Mouse (Mus musculus): ENCODE measurements at regions not wholly inside any gene's neighbourhood (a gene's known extent, or its start where the extent isn't known, plus 50 kb on each side); places are given as distances from the start of the nearest gene placed in this dataset.

DNA sequence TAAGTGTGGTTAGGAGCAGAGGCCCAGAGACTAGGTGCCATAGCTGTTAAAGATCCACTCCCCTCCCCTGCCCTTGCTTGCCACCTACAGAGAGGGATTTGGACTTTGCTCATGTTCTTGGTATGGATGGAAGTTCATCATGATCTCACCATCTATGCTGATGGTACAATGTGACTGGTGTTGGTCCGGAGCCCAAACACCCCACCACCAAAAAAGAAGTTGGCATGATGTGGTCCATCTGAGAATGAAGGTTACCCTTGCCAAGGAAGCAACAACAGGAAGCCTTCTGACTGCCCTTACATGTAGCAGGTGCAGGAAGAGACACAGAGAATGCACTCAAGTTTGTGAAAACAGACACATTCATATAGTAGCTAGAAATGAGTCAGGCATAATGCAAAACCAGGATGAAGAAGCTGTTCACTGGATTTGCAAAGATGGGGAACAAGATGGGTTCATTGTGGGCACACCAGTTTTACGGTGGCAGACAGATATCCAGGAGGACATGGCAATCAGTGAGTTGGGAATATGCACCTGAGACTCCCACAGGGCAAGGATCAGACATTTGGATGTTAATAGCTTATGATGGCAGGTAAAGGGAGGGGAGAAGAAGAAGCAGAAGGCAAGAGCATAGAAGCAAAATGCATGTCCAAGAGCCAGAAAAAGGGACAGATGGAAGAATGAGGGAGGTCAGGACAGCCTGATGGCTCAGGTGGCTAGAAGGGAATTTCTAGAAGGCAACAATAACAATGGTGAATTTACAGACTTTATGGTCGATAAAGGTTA lies 420.8 kb downstream of the Prdm2 start:
- WGBS = 73% methylated on average over 3 of the region's 3 CpGs
- no peak for DNase-seq (ENCODE audit: low read depth in 1 of 2, low spot score in 2 of 2)
- Histone ChIP-seq H3K27me3 (ENCODE audit: control insufficient read depth, insufficient read depth, low read length) (no peaks in the 10 kb centered on the region), H3K36me3 (ENCODE audit: control insufficient read depth, insufficient read depth, low read length) (no peaks in the 10 kb centered on the region), H3K4me3 (ENCODE audit: extremely low read depth, insufficient read depth, insufficient read length) (no peak overlapping the region), H3K27ac (ENCODE audit: insufficient read depth, low read length) (no peak overlapping the region), H3K4me1 (ENCODE audit: control insufficient read depth, insufficient read depth, insufficient read length) (no peaks in the 10 kb centered on the region)
- TF ChIP-seq POLR2A (IDR thresholded peaks at IDR 0.05; ENCODE audit: low read depth, low read length) (no peak), CTCF (IDR thresholded peaks at IDR 0.05; ENCODE audit: extremely low read depth, insufficient read depth, insufficient read length, insufficient replicate concordance) (no peak)

GRCm38 (mm10) chr4:142789048-142789447 lies 423.7 kb downstream of the Prdm2 start:
- Histone ChIP-seq H3K4me3 (ENCODE audit: extremely low read depth, insufficient read depth, insufficient read length) (no peak overlapping the region), H3K27ac (ENCODE audit: insufficient read depth, low read length) (no peak overlapping the region), H3K27me3 (ENCODE audit: control insufficient read depth, insufficient read depth, low read length) (no peaks in the 10 kb centered on the region), H3K36me3 (ENCODE audit: control insufficient read depth, insufficient read depth, low read length) (no peaks in the 10 kb centered on the region), H3K4me1 (ENCODE audit: control insufficient read depth, insufficient read depth, insufficient read length) (no peaks in the 10 kb centered on the region)
- 87% methylated on average over 7 of the region's 7 CpGs for WGBS
- TF ChIP-seq CTCF (IDR thresholded peaks at IDR 0.05; ENCODE audit: extremely low read depth, insufficient read depth, insufficient read length, insufficient replicate concordance) (no peak), POLR2A (IDR thresholded peaks at IDR 0.05; ENCODE audit: low read depth, low read length) (no peak)
- DNase-seq (ENCODE audit: low read depth in 1 of 2, low spot score in 2 of 2) = no peak

DNA sequence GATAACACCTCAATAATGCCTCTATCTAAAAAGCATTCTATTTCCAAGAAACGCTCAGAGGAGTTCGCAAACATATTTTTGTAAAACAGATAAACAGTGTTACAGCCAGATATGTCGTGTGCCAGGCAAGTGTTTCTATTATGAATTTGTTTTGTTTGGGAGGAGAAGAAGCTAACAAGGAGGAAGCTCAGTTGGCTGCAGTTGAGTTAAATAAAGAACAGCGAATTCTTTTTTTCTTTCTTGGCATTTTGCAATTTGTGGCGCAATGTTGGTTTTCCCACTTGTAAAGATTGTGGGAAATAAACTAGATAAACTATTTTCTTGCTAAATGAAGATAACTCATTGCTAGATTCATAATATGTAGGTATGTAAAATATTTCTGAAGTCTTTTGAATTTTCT lies 427.4 kb downstream of the Prdm2 start:
- no peak for DNase-seq (ENCODE audit: low read depth in 1 of 2, low spot score in 2 of 2)
- Histone ChIP-seq H3K4me3 (ENCODE audit: extremely low read depth, insufficient read depth, insufficient read length) (no peak overlapping the region), H3K27me3 (ENCODE audit: control insufficient read depth, insufficient read depth, low read length) (no peaks in the 10 kb centered on the region), H3K27ac (ENCODE audit: insufficient read depth, low read length) (no peak overlapping the region), H3K4me1 (ENCODE audit: control insufficient read depth, insufficient read depth, insufficient read length) (no peaks in the 10 kb centered on the region), H3K36me3 (ENCODE audit: control insufficient read depth, insufficient read depth, low read length) (no peaks in the 10 kb centered on the region)
- TF ChIP-seq POLR2A (IDR thresholded peaks at IDR 0.05; ENCODE audit: low read depth, low read length) = no peak
- no peak for TF ChIP-seq CTCF (IDR thresholded peaks at IDR 0.05; ENCODE audit: extremely low read depth, insufficient read depth, insufficient read length, insufficient replicate concordance)
- WGBS = 90% methylated on average over 5 of the region's 5 CpGs

DNA sequence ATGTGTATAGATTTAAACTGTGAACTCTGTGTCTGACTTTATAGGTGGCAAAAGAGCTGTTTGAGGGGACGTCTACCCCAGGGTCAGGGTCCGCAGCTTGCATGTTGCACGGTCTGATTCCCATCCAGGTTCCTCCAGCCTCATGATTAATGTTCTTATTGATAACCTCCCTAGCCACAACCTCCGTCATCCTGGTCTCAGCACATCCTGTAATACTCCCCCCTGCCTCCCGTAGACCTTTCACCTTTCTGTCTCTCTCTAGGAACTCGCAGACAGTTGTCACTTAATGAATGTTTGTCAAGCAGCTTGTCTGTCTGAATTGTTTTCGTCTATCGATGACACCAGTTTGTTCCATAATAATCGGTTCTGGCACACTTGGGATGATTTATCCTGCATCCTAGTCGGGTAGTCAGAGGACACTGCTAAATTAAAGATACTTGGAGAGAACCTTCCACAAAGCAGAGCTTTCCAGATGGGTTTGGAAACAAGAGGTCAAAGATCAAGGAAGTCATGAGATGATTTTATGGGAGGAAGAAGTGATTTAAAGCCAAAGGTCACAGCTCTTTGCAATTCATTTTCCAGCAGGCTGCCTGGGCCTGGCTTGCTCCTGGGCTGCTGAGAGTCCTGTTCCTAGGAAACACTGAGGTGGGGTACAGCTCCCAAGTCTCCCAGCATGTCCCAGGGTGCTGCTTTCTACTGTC lies 435.9 kb downstream of the Prdm2 start:
- Histone ChIP-seq H3K36me3 (ENCODE audit: control insufficient read depth, insufficient read depth, low read length) (no peaks in the 10 kb centered on the region), H3K4me3 (ENCODE audit: extremely low read depth, insufficient read depth, insufficient read length) (no peak overlapping the region), H3K27ac (ENCODE audit: insufficient read depth, low read length) (no peak overlapping the region), H3K4me1 (ENCODE audit: control insufficient read depth, insufficient read depth, insufficient read length) (no peaks in the 10 kb centered on the region), H3K27me3 (ENCODE audit: control insufficient read depth, insufficient read depth, low read length) (no peaks in the 10 kb centered on the region)
- no peak for DNase-seq (ENCODE audit: low read depth in 1 of 2, low spot score in 2 of 2)
- TF ChIP-seq CTCF (IDR thresholded peaks at IDR 0.05; ENCODE audit: extremely low read depth, insufficient read depth, insufficient read length, insufficient replicate concordance) (no peak), POLR2A (IDR thresholded peaks at IDR 0.05; ENCODE audit: low read depth, low read length) (no peak)
- 67% methylated on average over 10 of the region's 10 CpGs for WGBS

DNA sequence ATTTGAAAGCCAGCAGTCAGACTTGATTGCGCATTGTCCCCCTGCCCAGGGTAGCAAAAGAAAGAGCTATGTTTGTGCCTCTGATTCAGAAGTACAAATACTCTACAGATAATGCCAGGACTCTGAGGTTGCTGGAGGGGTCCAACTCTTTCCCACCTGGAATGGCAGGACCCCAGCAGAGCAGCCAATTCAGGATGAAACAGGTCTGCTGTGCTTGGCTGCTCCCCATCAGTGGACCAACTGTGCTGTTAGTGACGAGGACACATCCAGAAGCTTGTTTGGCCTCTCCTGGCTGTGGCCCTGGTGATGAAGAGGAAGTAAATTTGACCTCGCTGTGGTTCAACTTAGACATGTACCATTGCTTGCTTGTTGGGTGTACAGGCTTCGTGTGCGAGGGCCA lies 437.8 kb downstream of the Prdm2 start:
- Histone ChIP-seq H3K4me3 (ENCODE audit: extremely low read depth, insufficient read depth, insufficient read length) (no peak overlapping the region), H3K36me3 (ENCODE audit: control insufficient read depth, insufficient read depth, low read length) (no peaks in the 10 kb centered on the region), H3K4me1 (ENCODE audit: control insufficient read depth, insufficient read depth, insufficient read length) (no peaks in the 10 kb centered on the region), H3K27me3 (ENCODE audit: control insufficient read depth, insufficient read depth, low read length) (no peaks in the 10 kb centered on the region), H3K27ac (ENCODE audit: insufficient read depth, low read length) (no peak overlapping the region)
- DNase-seq (ENCODE audit: low read depth in 1 of 2, low spot score in 2 of 2) = no peak
- WGBS = 76% methylated on average over 5 of the region's 5 CpGs
- TF ChIP-seq CTCF (IDR thresholded peaks at IDR 0.05; ENCODE audit: extremely low read depth, insufficient read depth, insufficient read length, insufficient replicate concordance) (no peak), POLR2A (IDR thresholded peaks at IDR 0.05; ENCODE audit: low read depth, low read length) (no peak)

DNA sequence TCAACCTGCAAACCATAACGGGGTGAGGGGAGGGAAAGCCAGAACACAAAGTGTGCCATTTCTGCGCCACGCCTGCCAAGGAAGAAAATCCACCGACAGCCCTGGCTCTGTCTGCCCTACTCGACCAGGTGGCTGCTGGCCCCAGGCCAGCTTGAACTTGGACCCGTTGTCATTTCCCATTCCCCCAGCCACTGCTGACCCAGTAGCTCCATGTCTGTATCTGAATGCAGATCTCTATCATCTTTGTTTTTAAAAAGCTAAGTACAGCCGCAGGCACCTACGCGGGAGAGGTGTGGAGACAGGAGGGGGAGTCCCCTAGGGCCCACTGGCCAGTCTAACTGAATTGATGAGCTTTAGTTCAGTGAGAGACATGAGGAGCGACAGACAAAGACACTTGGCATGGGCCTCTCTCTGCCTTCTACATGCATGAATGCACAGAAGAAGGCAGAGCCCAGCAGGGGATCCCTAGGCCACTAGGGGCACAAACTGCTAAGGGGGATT lies 439.1 kb downstream of the Prdm2 start:
- H3K4me1 ChIP-seq (ENCODE audit: control insufficient read depth, insufficient read depth, insufficient read length) = no peaks in the 10 kb centered on the region
- TF ChIP-seq POLR2A (IDR thresholded peaks at IDR 0.05; ENCODE audit: low read depth, low read length) (no peak), CTCF (IDR thresholded peaks at IDR 0.05; ENCODE audit: extremely low read depth, insufficient read depth, insufficient read length, insufficient replicate concordance) (no peak)
- 65% methylated on average over 10 of the region's 10 CpGs for WGBS
- no peak for DNase-seq (ENCODE audit: low read depth in 1 of 2, low spot score in 2 of 2)
- H3K4me3 ChIP-seq (ENCODE audit: extremely low read depth, insufficient read depth, insufficient read length) = no peak overlapping the region
- H3K27me3 ChIP-seq (ENCODE audit: control insufficient read depth, insufficient read depth, low read length) = no peaks in the 10 kb centered on the region
- no peaks in the 10 kb centered on the region for H3K36me3 ChIP-seq (ENCODE audit: control insufficient read depth, insufficient read depth, low read length)
- H3K27ac ChIP-seq (ENCODE audit: insufficient read depth, low read length) = no peak overlapping the region
